Mouse (Mus musculus): ENCODE measurements at regions not wholly inside any gene's neighbourhood (a gene's known extent, or its start where the extent isn't known, plus 50 kb on each side); places are given as distances from the start of the nearest gene placed in this dataset.
"Not testable (repeated sequence)": the region's sequence is repeated elsewhere in the genome, so short reads cannot be mapped to it uniquely, and the experiment has no call there.

DNA sequence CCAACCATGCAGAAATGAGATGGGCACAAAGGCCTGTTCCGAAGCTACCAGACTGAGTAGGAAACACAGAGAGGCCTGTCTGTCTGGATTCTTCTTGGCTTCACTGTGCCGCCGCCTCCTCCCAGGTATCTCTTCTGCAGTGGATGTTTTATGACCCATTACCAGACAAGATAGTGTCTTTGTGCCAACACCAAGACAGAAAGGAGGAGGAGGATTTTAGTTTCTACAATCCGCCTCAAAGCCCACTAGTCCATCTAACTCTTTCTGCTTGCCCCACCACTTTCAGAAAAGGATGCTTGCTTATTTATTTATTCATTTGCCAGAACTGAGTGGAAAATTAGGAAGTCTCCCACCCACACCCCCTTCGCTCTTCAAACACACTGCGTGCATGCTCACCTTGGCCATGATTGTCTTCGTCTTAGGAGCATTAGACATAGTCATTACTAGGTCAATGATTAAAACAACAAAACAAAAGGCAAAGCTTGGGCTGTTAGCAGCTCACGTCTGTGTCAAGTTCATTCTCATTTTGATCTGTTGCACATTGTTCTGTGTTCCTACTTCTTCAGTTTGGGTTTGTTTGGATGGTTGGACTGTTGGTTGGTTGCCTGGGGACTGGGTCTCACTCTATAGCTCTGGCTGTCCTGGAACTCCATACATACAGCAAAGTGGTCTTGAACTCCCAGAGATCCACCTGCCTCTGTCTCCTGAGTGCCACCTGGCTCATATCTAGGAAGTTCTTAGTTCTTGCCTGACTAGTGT is 61.7 kb upstream of the Cpm start:
- DNase-seq: no peak

DNA sequence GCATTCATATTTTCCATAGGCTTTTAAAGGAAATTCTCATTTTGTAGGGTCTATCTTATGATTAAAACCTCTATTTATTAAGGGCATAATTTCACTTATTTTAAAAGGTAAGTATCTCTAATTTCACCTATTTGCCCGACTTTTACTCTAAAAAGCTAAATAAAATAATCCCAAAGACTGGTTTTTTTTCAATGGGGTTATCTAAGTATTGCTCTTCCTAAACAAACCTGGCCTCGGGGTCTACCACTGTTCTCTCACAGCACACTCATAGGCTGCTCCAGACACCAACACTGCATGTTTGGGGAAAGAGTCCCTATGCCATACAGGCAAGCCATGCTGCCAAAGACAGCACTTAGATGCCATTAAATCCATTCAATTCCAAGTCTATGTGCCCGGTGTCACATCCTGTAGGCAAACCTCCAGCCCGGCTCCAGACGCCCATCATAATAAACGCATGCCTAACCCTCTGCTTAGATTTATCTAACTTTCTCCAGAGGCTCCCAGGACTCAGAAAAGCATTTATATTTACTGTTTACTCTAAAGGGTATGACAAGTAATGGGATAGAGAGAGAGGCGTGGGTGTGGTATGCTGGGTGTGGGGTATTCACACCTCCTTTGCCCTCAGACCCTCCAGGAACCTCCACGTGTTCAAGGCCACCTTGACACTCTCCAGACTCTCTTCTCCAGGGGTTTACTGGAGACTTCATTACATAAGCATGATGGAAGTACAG is 62.5 kb upstream of the Cpm start:
- no peak for DNase-seq

- DNase-seq: no peak
These were observed 63.1 kb upstream of the Cpm start for GRCm38 (mm10) chr10:117566204-117566603.

- no peak for DNase-seq
These were observed 63.7 kb upstream of the Cpm start for GRCm38 (mm10) chr10:117565529-117566086.

DNA sequence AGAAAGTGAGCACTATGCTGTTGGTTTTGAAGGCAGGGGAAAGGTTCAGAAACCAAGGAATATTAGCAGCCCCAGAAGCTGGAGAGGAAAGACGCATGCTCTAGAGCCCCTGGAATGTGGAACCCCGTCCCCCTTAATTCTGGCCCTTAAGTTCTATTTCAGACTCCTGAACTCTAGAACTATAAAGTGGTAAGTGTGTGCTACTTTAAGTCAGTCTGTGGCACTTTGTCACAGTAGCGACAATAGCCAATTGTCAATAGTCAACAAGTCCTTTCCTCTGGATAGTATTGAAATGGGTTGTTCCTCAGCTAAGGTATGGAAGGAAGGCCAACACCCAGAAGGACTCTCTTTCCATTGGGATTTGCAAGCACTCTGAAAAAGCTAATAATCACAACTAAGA is 64.2 kb upstream of the Cpm start:
- no peak for DNase-seq

- DNase-seq: no peak
These were observed 64.9 kb upstream of the Cpm start for GRCm38 (mm10) chr10:117564118-117565040.

DNA sequence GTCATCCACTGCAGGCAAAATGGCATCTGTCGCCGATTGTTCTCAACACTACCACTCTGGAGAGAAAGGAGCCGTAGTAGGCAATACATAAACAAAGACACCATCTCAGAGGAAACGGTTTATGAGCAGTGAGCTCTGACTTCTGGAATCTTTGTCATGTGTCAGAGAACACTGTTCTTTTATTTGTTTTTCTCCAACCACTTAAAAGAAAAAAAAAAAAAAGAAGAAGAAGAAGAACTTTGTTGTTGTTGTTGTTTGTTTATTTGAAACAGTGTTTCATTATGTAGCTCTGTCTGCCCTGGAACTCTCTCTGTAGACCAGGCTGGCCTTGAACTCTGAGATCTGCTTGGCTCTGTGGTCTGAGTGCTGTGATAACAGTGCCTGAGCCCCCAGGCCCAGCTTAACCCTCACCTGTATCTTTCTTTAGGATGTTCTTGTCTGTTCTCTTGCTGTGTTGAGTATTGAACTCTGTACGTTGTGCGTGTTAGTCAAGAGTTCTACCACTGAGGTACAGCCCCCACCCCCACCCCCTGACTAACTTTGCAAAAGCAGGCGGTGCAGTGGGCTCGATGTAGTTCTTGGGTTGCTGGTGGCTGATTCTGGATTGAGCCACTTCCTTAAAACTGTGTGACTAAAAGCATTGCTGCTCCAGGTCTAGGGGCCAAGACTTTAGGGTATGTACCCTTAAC is 65.7 kb upstream of the Cpm start:
- no peak for DNase-seq

GRCm38 (mm10) chr10:117562850-117563248 is 66.5 kb upstream of the Cpm start:
- not testable (repeated sequence) for DNase-seq

- DNase-seq: no peak
These were observed 67.1 kb upstream of the Cpm start for GRCm38 (mm10) chr10:117561909-117562849.

DNA sequence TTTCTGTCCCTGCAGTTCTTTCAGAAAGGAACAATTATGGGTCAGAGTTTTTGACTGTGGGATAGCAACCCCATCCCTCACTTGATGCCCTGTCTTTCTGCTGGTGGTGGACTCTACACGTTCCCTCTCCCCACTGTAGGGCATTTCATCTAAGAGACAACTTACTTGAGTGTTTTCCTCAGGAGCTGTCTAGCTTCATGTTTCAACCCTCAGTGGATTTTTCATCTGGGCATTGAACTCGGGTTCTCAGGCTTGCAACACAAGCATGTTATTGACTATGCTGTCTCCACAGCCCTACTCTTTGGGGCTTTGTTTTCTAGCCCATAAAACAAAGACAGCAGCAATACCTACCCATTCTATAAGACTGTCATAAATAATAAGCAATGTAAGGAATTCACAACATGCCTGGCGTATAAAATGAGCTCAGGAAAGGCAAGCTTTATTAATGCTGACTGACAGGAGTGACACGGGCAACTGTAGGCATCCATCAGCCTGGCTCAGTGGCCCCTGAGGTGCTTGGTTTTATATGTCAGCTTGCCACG is 68.0 kb upstream of the Cpm start:
- DNase-seq: no peak

GRCm38 (mm10) chr10:117560396-117561278 is 68.7 kb upstream of the Cpm start:
- no peak for DNase-seq

DNA sequence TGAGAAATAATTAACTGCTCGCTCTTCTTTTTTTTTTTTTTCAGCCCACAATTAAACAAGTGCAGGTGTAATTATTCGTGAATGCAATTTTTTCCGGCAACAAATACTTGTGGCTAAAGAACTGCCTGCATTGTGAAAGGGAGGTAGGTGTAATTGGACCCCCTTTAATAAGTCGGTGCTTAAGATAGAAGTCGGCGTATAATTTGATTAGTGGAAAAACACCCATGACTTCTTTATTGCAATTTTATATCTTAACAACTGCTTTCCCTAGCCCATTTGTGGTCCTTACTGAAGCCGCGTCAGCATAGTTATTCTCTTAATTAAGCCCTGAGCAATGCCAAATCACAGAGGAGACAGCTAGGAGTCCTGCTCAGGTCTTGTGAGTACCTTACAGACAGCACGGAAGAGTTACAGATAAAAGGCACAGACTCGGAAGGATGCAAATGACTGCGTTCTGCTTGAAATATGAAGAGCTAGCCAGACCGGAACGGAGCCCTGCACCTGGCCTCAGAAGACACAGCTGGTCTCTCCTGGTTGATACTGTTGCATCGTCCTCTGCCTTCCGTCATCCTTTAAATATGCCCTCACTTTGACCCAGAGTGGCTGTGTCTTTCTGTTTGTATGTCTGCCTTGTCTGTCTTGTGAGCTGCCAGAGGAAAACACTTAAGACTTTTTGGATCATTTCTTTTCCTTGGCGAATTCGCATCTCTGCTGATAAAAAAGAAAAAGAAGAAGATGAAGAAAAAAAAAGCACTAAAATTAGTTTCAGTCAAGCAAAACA is 69.5 kb upstream of the Cpm start:
- DNase-seq: no peak

GRCm38 (mm10) chr10:117558891-117559614 is 70.2 kb upstream of the Cpm start:
- DNase-seq: no peak

DNA sequence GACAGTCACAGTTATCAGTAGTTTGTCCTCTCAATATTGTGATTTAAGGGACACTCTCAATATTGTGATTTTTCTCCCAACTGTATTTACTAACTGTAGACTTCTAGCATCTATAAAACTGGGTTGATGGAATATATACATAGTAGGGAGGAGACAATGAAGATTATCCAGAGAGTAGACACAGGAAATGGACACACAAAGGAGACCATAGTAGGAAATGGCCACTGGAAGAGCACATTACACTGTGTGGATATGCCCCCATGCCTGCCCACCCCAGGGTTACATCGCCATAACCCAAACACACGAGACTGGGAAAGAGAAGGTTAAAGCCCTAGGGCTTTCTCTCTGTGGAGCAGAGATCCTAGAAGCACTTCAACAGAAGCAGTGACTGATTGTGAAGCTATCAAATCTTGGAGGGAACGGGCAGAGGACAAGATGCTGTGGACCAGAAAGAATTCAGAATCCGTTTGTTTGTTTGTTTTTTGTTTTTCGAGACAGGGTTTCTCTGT is 71.0 kb upstream of the Cpm start:
- DNase-seq: no peak

DNA sequence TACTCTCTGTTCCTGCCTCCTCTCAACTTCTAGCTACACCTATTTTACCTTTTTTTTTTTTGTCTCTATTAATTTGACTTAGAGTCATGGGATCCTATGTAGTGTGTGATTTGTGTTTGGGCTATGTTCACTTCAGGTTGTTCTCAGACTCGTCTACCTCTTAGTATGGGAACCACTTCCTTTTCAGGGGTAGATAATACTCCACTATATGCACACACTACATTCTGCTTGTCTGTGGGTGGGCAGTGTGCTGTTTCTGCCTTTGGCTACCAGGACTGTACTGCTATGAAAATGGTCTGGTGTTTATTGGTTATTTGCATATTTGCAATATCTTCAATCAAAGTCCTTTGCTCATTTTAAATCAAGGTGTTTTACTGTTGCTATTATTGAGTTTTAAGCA is 71.6 kb upstream of the Cpm start:
- DNase-seq: no peak

DNA sequence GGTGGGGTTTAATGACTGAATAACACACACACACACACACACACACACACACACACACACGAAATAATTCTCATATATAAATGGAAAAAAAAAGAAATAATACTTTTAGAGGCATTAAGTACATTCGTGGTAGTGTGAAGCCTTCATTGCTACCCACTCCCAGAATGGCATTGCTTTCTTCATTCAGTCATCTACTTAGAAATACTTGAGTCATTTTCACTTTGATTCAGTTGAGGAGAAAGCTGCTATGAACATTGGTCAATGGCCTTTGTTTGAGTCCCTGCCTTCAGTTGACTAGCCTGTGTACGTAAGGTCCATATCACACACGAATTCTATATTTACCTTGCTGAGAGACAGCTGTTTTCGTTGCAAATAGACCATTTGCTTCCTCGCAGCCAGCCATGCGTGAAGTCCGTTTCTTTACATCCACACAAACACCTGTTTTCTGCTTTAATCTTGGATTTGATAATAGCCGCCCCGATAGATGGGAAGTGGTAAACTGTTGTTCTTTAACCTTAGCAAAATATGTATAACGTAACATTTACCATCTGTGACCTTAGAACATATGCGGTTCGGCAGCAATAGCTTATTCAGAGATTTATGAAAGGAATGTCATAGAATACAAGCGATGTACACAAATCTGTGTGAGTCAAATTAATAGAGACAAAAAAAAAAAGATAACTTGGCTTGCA is 72.3 kb upstream of the Cpm start:
- no peak for DNase-seq

DNA sequence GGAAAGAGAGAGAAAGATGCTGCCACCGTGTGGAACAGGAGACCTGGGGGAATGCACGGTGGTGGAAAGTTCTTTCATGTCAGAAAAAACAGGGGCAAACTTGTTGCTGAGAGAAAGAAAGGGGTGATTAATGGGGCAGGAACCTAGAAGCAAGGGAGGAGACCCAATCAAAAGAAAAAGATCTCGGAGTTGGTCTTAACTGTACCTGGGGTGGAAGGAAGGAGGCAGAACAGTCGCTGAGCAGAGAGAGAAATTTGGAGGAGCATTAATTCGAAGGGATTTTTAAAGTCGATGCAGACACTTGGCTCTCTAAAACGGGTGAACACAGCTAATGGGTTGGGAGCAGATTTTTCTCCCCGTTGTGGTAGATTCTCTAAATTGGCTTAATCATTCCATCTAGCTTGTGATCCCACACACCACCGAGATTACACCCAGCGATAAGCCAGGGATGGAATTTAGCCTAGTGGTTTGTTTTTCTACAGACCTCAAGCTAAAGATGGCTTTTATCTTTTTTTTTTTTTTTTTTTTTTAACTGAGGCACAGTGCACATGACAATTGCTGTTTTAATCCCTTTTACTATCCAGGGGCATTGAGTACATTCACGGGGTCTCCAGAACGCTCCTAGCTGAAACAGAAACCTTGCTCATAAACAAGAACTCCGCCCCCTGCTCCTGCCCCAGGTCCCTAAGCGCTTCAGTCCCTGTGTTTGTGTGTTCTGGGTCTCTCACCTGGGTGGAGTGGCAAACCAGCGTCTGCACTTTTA is 73.1 kb upstream of the Cpm start:
- no peak for DNase-seq

Measured in kidney, postnatal 14 days (tissue).